Mouse (Mus musculus) heart, embryonic 14.5 days (tissue): ENCODE data around the gene Fh1. TPM values are rescaled to one million over a fixed set of nuclear protein-coding genes. Genes with fewer than 3 reads are reported as not detected.

Source experiments
- ATAC-seq: fragments of 200-750 bp; cut with Nextera tagmentation; 2 replicates; pipeline ENCODE4 v1.8.0; 2017; ENCODE audit warnings: low read depth, moderate TSS enrichment; ENCODE audit not compliant: insufficient number of reproducible peaks, insufficient read depth, low FRiP score
- H3K27ac ChIP-seq, 2 experiments: fragments of 200-500 bp in 1 of 2; fragments of 300-500 bp in 1 of 2; sonication (generic) in 1 of 2; replicated peaks in 1 of 2; 2 replicates each; pipeline ENCODE4 v1.5.1; 2012 to 2014; ENCODE audit warnings: low read depth in 2 of 2, low read length in 2 of 2, control low read depth in 1 of 2, mild to moderate bottlenecking in 1 of 2, mixed read lengths in 1 of 2; ENCODE audit not compliant: control insufficient read depth in 1 of 2, insufficient read depth in 1 of 2
- H3K27me3 ChIP-seq: fragments of 300-500 bp; sonication (generic); 2 replicates; pipeline ENCODE4 v1.6.1; 2014; ENCODE audit warnings: mild to moderate bottlenecking, low read length, control low read depth; ENCODE audit not compliant: control insufficient read depth, insufficient read depth
- H3K36me3 ChIP-seq: fragments of 300-500 bp; sonication (generic); 2 replicates; pipeline ENCODE4 v1.6.1; 2014; ENCODE audit warnings: mild to moderate bottlenecking, control low read depth, low read length, mixed read lengths; ENCODE audit not compliant: control insufficient read depth, insufficient read depth
- H3K4me1 ChIP-seq, 2 experiments: fragments of 200-500 bp in 1 of 2; fragments of 300-500 bp in 1 of 2; sonication (generic) in 1 of 2; 2 replicates each; pipeline ENCODE4 v1.6.1; 2012 to 2014; ENCODE audit warnings: low read length in 2 of 2, control low read depth in 1 of 2, mixed read lengths in 1 of 2; ENCODE audit not compliant: control insufficient read depth in 2 of 2, insufficient read depth in 2 of 2
- H3K4me2 ChIP-seq: fragments of 300-500 bp; sonication (generic); 2 replicates; pipeline ENCODE4 v1.6.1; 2014; ENCODE audit warnings: mild to moderate bottlenecking, low read length
- H3K4me3 ChIP-seq, 2 experiments: fragments of 200-500 bp in 1 of 2; fragments of 300-500 bp in 1 of 2; sonication (generic) in 1 of 2; 2 replicates each; pipeline ENCODE4 v1.5.1; 2012 to 2014; ENCODE audit warnings: low read length in 2 of 2, mild to moderate bottlenecking in 2 of 2, control low read depth in 1 of 2, low read depth in 1 of 2, moderate library complexity in 1 of 2; ENCODE audit not compliant: control insufficient read depth in 1 of 2, insufficient read depth in 1 of 2
- H3K9ac ChIP-seq: fragments of 300-500 bp; sonication (generic); 2 replicates; pipeline ENCODE4 v1.6.1; 2014; ENCODE audit warnings: mild to moderate bottlenecking, low read length
- H3K9me3 ChIP-seq: fragments of 300-500 bp; sonication (generic); 2 replicates; pipeline ENCODE4 v1.6.1; 2016; ENCODE audit warnings: low read length, control low read depth; ENCODE audit not compliant: control insufficient read depth
- WGBS: fragments of 180-500 bp; shearing (Covaris S2); extraction: QIAGEN DNeasy Blood & Tissue Kit; methylation state at CpG from one replicate; pipeline ENCODE4 v1.1.7; 2014; 5-methylcytosine and 5-hydroxymethylcytosine counted together
- polyA plus RNA-seq: library from polyadenylated mRNA; unstranded; fragments of >200 nt; fragmentation: Nextera tagmentation; extraction: Ambion mirVana; gene quantifications from 2 replicates; pipeline ENCODE4 v1.2.1, GENCODE M21; 2014

The Fh1 gene
- polyA plus RNA-seq, 1 experiment from 2014 or later, result 312 TPM

DNA sequence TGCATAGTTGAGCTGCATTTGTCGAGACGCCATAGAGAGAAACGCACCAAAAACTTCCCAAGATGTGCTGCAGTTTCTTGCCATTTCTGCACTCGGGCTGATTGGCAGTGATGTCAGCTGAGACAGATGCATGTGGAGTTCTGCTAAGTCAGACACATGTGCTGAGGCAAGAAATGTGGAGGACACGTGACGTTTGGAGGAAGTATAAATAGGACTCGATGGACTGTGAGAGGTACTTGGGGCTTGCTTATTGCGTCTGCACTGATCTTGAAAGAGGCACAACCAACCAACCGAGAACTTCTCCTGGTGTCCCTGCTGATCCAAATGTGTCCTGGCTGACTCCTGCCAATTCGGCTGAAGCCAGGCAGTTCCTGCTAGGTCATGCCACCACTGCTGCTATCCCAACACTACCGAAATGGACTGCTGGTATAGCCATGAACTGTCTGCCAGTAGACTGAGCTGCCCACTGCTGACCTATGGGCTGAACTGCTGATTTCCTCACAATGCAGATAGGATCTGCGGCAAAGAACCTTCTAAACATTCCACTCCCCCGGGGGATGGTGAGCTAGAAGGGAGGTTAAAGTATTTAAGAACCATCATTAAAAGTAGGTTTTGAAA lies 5.5 kb downstream of the Fh1 start, which contains the start of gene Kmo:
Gene Kmo, plus strand, starts transcription at position 568 of the 618 bp plus-strand sequence.
- peaks cover 53% of the 10 kb centered on the region for H3K36me3 ChIP-seq
- H3K27me3 ChIP-seq, result no peaks in the 10 kb centered on the region
- no peak within 1 kb of the TSS for H3K4me2 ChIP-seq
- H3K9ac ChIP-seq, result no peak within 1 kb of the TSS
- WGBS, result 87% methylated on average over 13 of the region's 13 CpGs
- H3K4me3 ChIP-seq, result no peak within 1 kb of the TSS
- no peak for ATAC-seq
- H3K4me1 ChIP-seq, result peaks cover 2 to 9% of the 10 kb centered on the region in 2 experiments; a peak in 2 of 4 replicates
- no peaks in the 10 kb centered on the region for H3K9me3 ChIP-seq
- no peak within 1 kb of the TSS for H3K27ac ChIP-seq

DNA sequence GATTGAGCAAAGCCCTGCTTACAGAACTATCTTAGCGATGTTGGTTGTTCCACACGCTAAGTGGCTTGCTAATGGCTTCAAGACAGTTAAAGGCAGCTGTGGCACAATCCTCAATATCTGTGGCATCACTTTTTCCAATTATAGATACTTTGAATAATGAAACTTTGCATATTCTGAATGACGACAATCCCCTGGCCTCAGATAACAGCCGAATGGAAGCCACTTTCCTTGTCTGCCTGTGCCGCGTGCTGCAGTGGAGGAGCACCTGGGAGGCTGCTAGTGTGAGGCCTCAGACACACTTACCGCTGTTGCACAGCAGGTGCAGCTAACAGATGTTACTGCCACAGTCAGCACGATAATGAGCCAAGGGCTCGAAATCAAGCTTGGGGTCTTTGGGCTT lies 10.4 kb downstream of the Fh1 start:
- Histone ChIP-seq H3K27ac (no peak overlapping the region), H3K4me3 (no peak overlapping the region), H3K36me3 (peaks cover 92% of the 10 kb centered on the region), H3K4me2 (no peak overlapping the region), H3K9me3 (no peaks in the 10 kb centered on the region), H3K9ac (no peak overlapping the region), H3K27me3 (no peaks in the 10 kb centered on the region), H3K4me1 (no peaks in the 10 kb centered on the region)
- 89% methylated on average over 9 of the region's 9 CpGs for WGBS
- no peak for ATAC-seq

DNA sequence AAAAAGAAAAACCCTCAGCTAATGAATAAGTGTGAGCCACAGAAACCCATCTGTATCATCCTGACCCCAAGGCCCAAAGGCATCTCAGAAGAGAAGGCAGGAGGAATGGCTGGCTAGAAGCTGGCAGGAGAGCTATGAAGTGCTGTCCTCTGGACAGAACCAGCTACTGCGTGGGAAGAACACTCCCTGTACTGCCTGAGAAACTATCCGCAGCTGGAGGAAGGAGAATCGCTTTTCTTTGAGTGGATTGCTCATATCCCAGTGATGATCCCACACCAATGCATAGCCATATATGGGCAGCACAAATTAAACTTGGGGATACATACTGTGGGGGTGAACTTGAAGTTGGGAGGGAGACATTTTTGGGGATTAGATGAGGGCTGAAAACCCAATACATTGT lies 16.7 kb downstream of the Fh1 start:
- Histone ChIP-seq H3K4me2 (no peak overlapping the region), H3K9ac (no peak overlapping the region), H3K9me3 (no peaks in the 10 kb centered on the region), H3K27ac (no peak overlapping the region), H3K4me3 (no peak overlapping the region), H3K4me1 (no peaks in the 10 kb centered on the region), H3K36me3 (peaks cover 99% of the 10 kb centered on the region), H3K27me3 (no peaks in the 10 kb centered on the region)
- WGBS, result 91% methylated on average over 3 of the region's 3 CpGs
- no peak for ATAC-seq

DNA sequence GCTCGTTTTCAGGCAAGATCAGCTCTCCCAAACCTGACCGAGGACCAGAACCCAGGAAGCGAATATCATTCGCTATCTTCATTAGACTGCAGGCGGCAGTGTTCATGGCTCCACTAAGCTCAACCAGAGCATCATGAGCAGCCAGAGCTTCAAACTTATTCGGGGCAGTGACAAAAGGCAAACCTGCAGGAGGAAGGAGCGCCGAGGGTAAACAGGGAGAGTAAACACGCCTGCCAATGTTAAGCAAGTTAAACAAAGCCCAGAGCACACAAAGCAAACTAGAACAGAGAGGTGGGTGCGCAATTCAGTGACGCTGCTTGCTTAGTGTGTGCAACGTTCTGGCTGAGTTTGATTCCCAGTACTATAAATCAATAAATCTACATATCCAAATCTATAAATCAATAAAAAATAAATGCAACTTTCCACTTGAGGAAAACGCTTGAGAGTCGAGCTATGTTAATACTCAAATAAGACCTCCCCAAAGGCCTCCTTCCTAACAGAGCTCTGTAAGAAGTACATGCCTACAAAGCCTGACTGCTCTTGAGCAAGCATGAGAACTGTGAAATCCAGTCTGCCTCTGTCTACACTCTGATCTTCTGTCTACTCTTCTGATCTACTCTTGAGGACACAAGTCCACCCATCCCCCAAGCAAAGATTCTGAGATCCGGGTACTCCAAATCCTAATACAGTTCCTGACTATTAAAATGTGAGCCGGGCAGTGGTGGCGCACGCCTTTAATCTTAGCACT lies 17.4 kb downstream of the Fh1 start:
- Histone ChIP-seq H3K27me3 (no peaks in the 10 kb centered on the region), H3K36me3 (peaks cover 99% of the 10 kb centered on the region), H3K9ac (no peak overlapping the region), H3K9me3 (no peaks in the 10 kb centered on the region), H3K4me1 (no peaks in the 10 kb centered on the region), H3K27ac (no peak overlapping the region), H3K4me2 (no peak overlapping the region), H3K4me3 (no peak overlapping the region)
- WGBS, result 93% methylated on average over 18 of the region's 18 CpGs
- no peak for ATAC-seq

DNA sequence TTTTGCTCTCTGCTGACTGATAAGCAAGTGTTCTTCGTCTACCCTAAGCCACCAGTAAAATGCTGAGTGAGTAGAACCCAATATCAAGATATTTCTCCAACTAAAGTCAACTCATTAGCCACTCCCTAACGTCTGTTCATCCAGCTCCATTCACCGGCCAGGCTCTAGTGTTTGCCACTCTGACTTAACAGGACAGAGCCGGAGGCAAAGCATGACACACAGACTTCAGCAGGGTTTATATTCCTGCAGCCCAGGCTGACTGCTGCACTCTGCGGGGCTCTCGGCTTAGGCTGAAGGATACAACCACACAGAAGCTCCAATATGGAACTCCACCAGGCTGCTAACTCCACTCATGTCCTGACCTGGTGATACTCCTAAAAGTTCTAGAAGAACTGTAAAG lies 18.1 kb downstream of the Fh1 start:
- Histone ChIP-seq H3K27ac (no peak overlapping the region), H3K27me3 (no peaks in the 10 kb centered on the region), H3K9ac (no peak overlapping the region), H3K4me1 (no peaks in the 10 kb centered on the region), H3K4me3 (no peak overlapping the region), H3K4me2 (no peak overlapping the region), H3K36me3 (peaks cover 99% of the 10 kb centered on the region), H3K9me3 (no peaks in the 10 kb centered on the region)
- WGBS, result 90% methylated on average over 6 of the region's 6 CpGs
- no peak for ATAC-seq

DNA sequence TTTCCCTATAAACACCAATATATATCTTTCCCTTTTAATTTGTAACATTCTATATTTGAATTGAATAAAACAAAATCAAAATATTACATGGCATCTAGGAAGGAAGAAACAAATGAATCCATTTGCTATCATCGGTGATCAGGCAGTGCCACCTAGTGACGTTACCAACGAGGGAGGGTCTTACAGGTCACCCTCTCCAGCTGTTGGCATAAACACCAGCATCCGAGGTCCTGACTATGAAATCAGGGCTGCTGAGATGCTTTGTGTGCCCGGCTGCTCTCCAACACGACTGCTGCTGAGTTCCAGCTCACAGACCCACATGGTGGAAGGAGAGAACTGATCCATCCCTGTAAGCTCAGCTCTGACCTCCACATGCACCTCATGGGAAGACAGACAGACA lies 22.0 kb downstream of the Fh1 start:
- H3K4me3 ChIP-seq, result no peak overlapping the region
- H3K9me3 ChIP-seq, result no peaks in the 10 kb centered on the region
- H3K4me1 ChIP-seq, result no peaks in the 10 kb centered on the region
- H3K4me2 ChIP-seq, result no peak overlapping the region
- 72% methylated on average over 6 of the region's 6 CpGs for WGBS
- no peaks in the 10 kb centered on the region for H3K27me3 ChIP-seq
- H3K9ac ChIP-seq, result no peak overlapping the region
- no peak overlapping the region for H3K27ac ChIP-seq
- ATAC-seq, result no peak
- H3K36me3 ChIP-seq, result peaks cover 86% of the 10 kb centered on the region

DNA sequence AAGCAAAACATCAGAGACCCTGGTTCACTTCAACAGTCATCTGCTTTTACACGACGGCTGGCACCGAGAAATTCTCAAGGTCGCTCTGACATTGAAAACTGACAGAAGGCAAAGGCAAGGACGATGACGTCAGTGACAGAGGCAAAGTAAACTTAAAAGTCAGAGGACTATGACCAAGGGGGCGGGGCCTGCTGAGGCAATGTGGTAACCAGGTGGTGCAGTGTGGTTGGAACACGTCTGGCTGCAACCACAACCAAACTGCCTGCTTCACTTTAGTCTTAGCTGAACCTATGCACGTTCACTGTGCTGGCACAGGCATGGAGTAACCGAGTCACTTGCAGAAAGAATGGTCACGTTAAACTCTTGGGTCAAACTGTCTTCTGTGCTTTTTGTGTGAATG lies 23.2 kb downstream of the Fh1 start:
- peaks cover 75% of the 10 kb centered on the region for H3K36me3 ChIP-seq
- no peaks in the 10 kb centered on the region for H3K9me3 ChIP-seq
- H3K27me3 ChIP-seq, result no peaks in the 10 kb centered on the region
- no peak overlapping the region for H3K27ac ChIP-seq
- 75% methylated on average over 11 of the region's 11 CpGs for WGBS
- H3K4me3 ChIP-seq, result no peak overlapping the region
- H3K9ac ChIP-seq, result no peak overlapping the region
- no peak for ATAC-seq
- no peaks in the 10 kb centered on the region for H3K4me1 ChIP-seq
- H3K4me2 ChIP-seq, result no peak overlapping the region
